Comparison of ENCODE assay signal across 16 mouse cellular contexts in the genomic region with DNA sequence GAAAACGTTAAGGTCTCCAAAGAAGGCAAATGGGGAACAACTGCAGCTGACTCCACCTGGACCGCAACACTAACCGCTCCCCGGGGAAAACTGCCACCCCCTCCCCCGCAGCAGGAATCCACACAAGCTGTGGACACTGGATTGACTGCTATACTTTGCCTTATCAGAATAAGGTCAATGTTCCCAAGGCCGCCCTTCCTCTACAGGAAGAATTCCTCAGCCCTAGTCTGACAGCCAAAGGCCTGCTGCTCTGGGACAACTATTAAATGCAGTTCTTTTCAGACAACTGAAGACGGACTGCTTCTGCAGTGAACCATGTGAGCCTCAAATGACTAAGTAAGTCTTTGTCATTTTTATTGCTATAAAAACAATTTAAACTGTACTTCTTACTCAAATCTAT. TPM values are rescaled to one million over a fixed set of nuclear protein-coding genes. Genes with fewer than 3 reads are reported as not detected.
DNase-seq lines count a peak whose midpoint lies in the region; ATAC-seq and TF ChIP-seq lines count a peak whose summit lies in the region.
"Had no signal": no experiment of that assay in that cellular context is flagged by ENCODE, and none has a peak within 500 bp of the region (broad histone marks: within the 10 kb centered on the region; RNA-seq: fewer than 3 reads in every experiment).

No protein-coding gene starts in this region.

- no peak for ATAC-seq in liver, embryonic 11.5 days (replicated peaks; ENCODE audit: low FRiP score)
- ATAC-seq: inflammation-experienced regulatory T-cells, adult 6 months had no signal

- TF ChIP-seq CTCF in liver, adult 2 months (IDR thresholded peaks at IDR 0.05; ENCODE audit: low read depth, low read length): no peak

- no peaks in the 10 kb centered on the region for H3K9me3 ChIP-seq in liver, embryonic 11.5 days (ENCODE audit: control insufficient read depth, low read length)
- H3K9me3 ChIP-seq: embryonic facial prominence, embryonic 10.5 days; limb, embryonic 15.5 days had no signal

- WGBS in liver, adult 2 months: 56% methylated on average over 7 of the region's 7 CpGs
- WGBS in liver, embryonic 11.5 days: 63% methylated on average over 7 of the region's 7 CpGs

- intact Hi-C loops in heart, postnatal 10 days (cut with DNase I): no loop called here

- H3K4me3 ChIP-seq in liver, adult 2 months (ENCODE audit: insufficient read depth, low read depth, low read length): no peak overlapping the region
- no peak overlapping the region for H3K4me3 ChIP-seq in liver, embryonic 11.5 days (ENCODE audit: low read depth, low read length)
- H3K4me3 ChIP-seq: embryonic facial prominence, embryonic 10.5 days; limb, embryonic 15.5 days had no signal

- no peaks in the 10 kb centered on the region for H3K79me2 ChIP-seq in liver, adult 2 months (ENCODE audit: control insufficient read depth, insufficient read depth, low read length)

- peaks cover 13% of the 10 kb centered on the region for H3K36me3 ChIP-seq in liver, adult 2 months (ENCODE audit: control insufficient read depth, insufficient read depth, low read length)
- peaks cover 3% of the 10 kb centered on the region; the same call in 1 of the 2 replicates for H3K36me3 ChIP-seq in liver, embryonic 11.5 days (ENCODE audit: control insufficient read depth, insufficient read depth, low read length)

- H3K9ac ChIP-seq in liver, adult 2 months (ENCODE audit: low read depth, low read length): no peak overlapping the region
- H3K9ac ChIP-seq in liver, embryonic 11.5 days (ENCODE audit: low read depth, low read length): no peak overlapping the region
- H3K9ac ChIP-seq: limb, embryonic 15.5 days had no signal

- DNase-seq in adrenal gland, adult (ENCODE audit: inconsistent age in 2 of 2, low spot score in 1 of 2): peak; percentile 35 to 72
- DNase-seq in adrenal gland, adult 8-10 months: no peak
- DNase-seq in liver, adult 2 months (ENCODE audit: extremely low read depth, low read depth, low spot score): peak; percentile 24
- no peak for DNase-seq in liver, embryonic 11.5 days (ENCODE audit: low spot score)
- DNase-seq in heart, postnatal 10 days: peak; percentile 63 to 73
- peak; percentile 52 for DNase-seq in testis, postnatal 14 days (ENCODE audit: low spot score)
- no peak for DNase-seq in embryo, embryonic 10 days (ENCODE audit: low spot score)
- DNase-seq in layer of hippocampus, adult 11-12 months (ENCODE audit: low spot score): no peak
- DNase-seq: cerebellum, adult 18-20 months; lung, postnatal 10 days; midbrain, embryonic 14.5 days; retina, postnatal 1 day had no signal

- H3K27ac ChIP-seq in liver, adult 2 months (replicated peaks; ENCODE audit: insufficient read depth, low read depth, low read length): no peak overlapping the region
- no peak overlapping the region for H3K27ac ChIP-seq in liver, embryonic 11.5 days (ENCODE audit: low read depth, low read length)
- H3K27ac ChIP-seq: embryonic facial prominence, embryonic 10.5 days; limb, embryonic 15.5 days had no signal

- H3K27me3 ChIP-seq in liver, adult 2 months (ENCODE audit: control insufficient read depth, insufficient read depth, low read length): no peaks in the 10 kb centered on the region
- H3K27me3 ChIP-seq in liver, embryonic 11.5 days (replicated peaks; ENCODE audit: control insufficient read depth, insufficient read depth, low read length): no peaks in the 10 kb centered on the region
- H3K27me3 ChIP-seq: limb, embryonic 15.5 days had no signal

- H3K4me1 ChIP-seq in liver, adult 2 months (ENCODE audit: control insufficient read depth, insufficient read depth, low read length): no peaks in the 10 kb centered on the region
- no peaks in the 10 kb centered on the region for H3K4me1 ChIP-seq in liver, embryonic 11.5 days (replicated peaks; ENCODE audit: control insufficient read depth, insufficient read depth, low read length)
- H3K4me1 ChIP-seq: embryonic facial prominence, embryonic 10.5 days; limb, embryonic 15.5 days had no signal

- H3K4me2 ChIP-seq in liver, embryonic 11.5 days: no peak overlapping the region
- H3K4me2 ChIP-seq: limb, embryonic 15.5 days had no signal

- no peak for TF ChIP-seq POLR2A in liver, adult 2 months (IDR thresholded peaks at IDR 0.05; ENCODE audit: extremely low read depth, insufficient read depth, low read length)

RNA-seq across cellular contexts. Expression of gene Rbm28, which starts 18.2 kb away (rescaled TPM):
- total RNA-seq in adrenal gland, adult 8-10 months (2022): 10 to 100 TPM; 30.2 to 40.2 (median 35.0) TPM
- 8.0 and 9.7 TPM in 2 replicates for total RNA-seq in liver, adult 2 months (2014; rRNA removed)
- polyA plus RNA-seq in liver, adult 2 months (2012; rRNA removed): 3.0 and 3.3 TPM in 2 replicates
- 48.4 and 54.6 TPM in 2 replicates for polyA plus RNA-seq in liver, embryonic 11.5 days (2014; fragmentation: Nextera tagmentation; extraction: Ambion mirVana)
- total RNA-seq in heart, postnatal 10 days (2021): 10 to 100 TPM; 21.0 to 22.5 TPM

RNA-seq across cellular contexts. Expression of gene Prrt4, which starts 32.7 kb away (rescaled TPM):
- 1 to 10 TPM; 3.0 to 8.9 (median 4.8) TPM for total RNA-seq in adrenal gland, adult 8-10 months (2022)
- total RNA-seq in liver, adult 2 months (2014; rRNA removed): under 0.01 TPM in 1 of 2 replicates, not detected in the other
- polyA plus RNA-seq in liver, adult 2 months (2012; rRNA removed): 0.02 and 0.11 TPM in 2 replicates
- 0.34 and 0.55 TPM in 2 replicates for polyA plus RNA-seq in liver, embryonic 11.5 days (2014; fragmentation: Nextera tagmentation; extraction: Ambion mirVana)
- 1 to 10 TPM; 6.4 to 6.7 TPM for total RNA-seq in heart, postnatal 10 days (2021)
- total RNA-seq: granulocyte monocyte progenitor cell, adult 5-6 weeks had no signal
- polyA plus RNA-seq: inflammation-experienced regulatory T-cells, adult 6 months had no signal

Comparison
In these comparisons a context has a peak if more than half of its experiments do, and no peak if none do; other contexts are left out.
1. DNase-seq: peak in adrenal gland, adult (2 of 2), liver, adult 2 months (single experiment), heart, postnatal 10 days (2 of 2) and testis, postnatal 14 days (single experiment); none in adrenal gland, adult 8-10 months (single experiment), liver, embryonic 11.5 days (single experiment), embryo, embryonic 10 days (single experiment) and layer of hippocampus, adult 11-12 months (single experiment).